Mouse (Mus musculus): Measurements from ENCODE around the gene Olfr117. TPM values are rescaled to one million over a fixed set of nuclear protein-coding genes. Genes with fewer than 3 reads are reported as not detected.

The Olfr117 gene
- under 1 TPM; 0.15 to 0.19 TPM for polyA plus RNA-seq (2017; shearing (Covaris generic))

GRCm38 (mm10) chr17:37663682-37664081 lies at the start of gene Olfr117:
Olfr117 (minus strand) TSS chr17:37663782.

DNA sequence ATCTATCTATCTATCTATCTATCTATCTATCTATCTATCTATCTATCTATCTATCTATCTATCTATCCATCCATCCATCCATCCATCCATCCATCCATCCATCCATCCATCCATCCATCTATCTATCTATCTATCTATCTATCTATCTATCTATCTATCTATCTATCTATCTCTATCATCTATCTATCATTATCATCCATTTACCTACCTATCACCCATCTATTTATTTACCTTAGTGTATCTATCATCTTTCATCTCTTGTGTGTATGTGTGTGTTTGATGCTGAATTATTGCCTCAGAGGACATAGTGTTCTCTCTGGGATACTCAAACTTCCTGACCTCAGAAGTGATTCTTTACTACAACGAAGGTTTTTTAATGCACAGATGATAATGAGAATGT lies 32.7 kb upstream of the Olfr117 start, which contains the start of gene Olfr119:
Gene Olfr119 (plus strand): TSS at position 301 of the 400 bp plus-strand sequence.

GRCm38 (mm10) chr17:37666688-37667087 lies 3.1 kb upstream of the Olfr117 start, which contains the start of gene Olfr118:
Olfr118 (plus strand) TSS chr17:37666988.

GRCm38 (mm10) chr17:37627009-37627408 lies 36.6 kb downstream of the Olfr117 start, which contains the start of the genes Olfr115 and Olfr116:
Olfr115 (minus strand) TSS chr17:37627109.
Olfr116 (minus strand) TSS chr17:37627199.

Other genes with a start within 250 kb of the Olfr117 start
- not detected for gene Olfr108, start 218.3 kb downstream of the Olfr117 start, polyA plus RNA-seq (2017; shearing (Covaris generic))
- gene Olfr109, start 204.9 kb downstream of the Olfr117 start, polyA plus RNA-seq (2017; shearing (Covaris generic)), result under 1 TPM; 0.02 to 0.33 TPM
- gene H2-M2, start 180.2 kb downstream of the Olfr117 start, polyA plus RNA-seq (2017; shearing (Covaris generic)), result 1 to 10 TPM in 1 of 2 experiments, not detected in 1; 1.2 TPM
- gene Olfr110, start 171.3 kb downstream of the Olfr117 start, polyA plus RNA-seq (2017; shearing (Covaris generic)), result not detected
- gene Olfr111, start 155.8 kb downstream of the Olfr117 start, polyA plus RNA-seq (2017; shearing (Covaris generic)), result not detected
- not detected for gene Olfr112, start 94.3 kb downstream of the Olfr117 start, polyA plus RNA-seq (2017; shearing (Covaris generic))
- gene Olfr113, start 86.1 kb downstream of the Olfr117 start, polyA plus RNA-seq (2017; shearing (Covaris generic)), result under 1 TPM in 1 of 2 experiments, not detected in 1; 0.17 TPM
- gene Olfr114, start 71.0 kb downstream of the Olfr117 start, polyA plus RNA-seq (2017; shearing (Covaris generic)), result not detected
- not detected for gene Olfr115, start 36.7 kb downstream of the Olfr117 start, polyA plus RNA-seq (2017; shearing (Covaris generic))
- gene Olfr116, start 36.6 kb downstream of the Olfr117 start, polyA plus RNA-seq (2017; shearing (Covaris generic)), result not detected
- under 1 TPM; 0.12 to 0.53 TPM for gene Olfr118, start 3.2 kb upstream of the Olfr117 start, polyA plus RNA-seq (2017; shearing (Covaris generic))
- not detected for gene Olfr119, start 32.8 kb upstream of the Olfr117 start, polyA plus RNA-seq (2017; shearing (Covaris generic))
- gene Olfr120, start 58.0 kb upstream of the Olfr117 start, polyA plus RNA-seq (2017; shearing (Covaris generic)), result under 1 TPM in 1 of 2 experiments, not detected in 1; 0.13 TPM
- gene Olfr121, start 85.1 kb upstream of the Olfr117 start, polyA plus RNA-seq (2017; shearing (Covaris generic)), result not detected
- gene Olfr122, start 104.8 kb upstream of the Olfr117 start, polyA plus RNA-seq (2017; shearing (Covaris generic)), result under 1 TPM in 1 of 2 experiments, not detected in 1; 0.11 TPM
- under 1 TPM; 0.23 to 0.89 TPM for gene Olfr123, start 129.7 kb upstream of the Olfr117 start, polyA plus RNA-seq (2017; shearing (Covaris generic))
- gene Olfr124, start 136.1 kb upstream of the Olfr117 start, polyA plus RNA-seq (2017; shearing (Covaris generic)), result not detected
- not detected for gene Olfr125, start 169.2 kb upstream of the Olfr117 start, polyA plus RNA-seq (2017; shearing (Covaris generic))
- under 1 TPM in 1 of 2 experiments, not detected in 1; 0.40 TPM for gene Olfr126, start 183.7 kb upstream of the Olfr117 start, polyA plus RNA-seq (2017; shearing (Covaris generic))
- gene Olfr127, start 236.7 kb upstream of the Olfr117 start, polyA plus RNA-seq (2017; shearing (Covaris generic)), result 1 to 10 TPM in 1 of 2 experiments, under 1 TPM in 1; 0.10 to 1.0 TPM

Measured in inflammation-experienced regulatory T-cells (primary cell).